Mouse (Mus musculus): ENCODE results near the gene Acadvl. TPM values are rescaled to one million over a fixed set of nuclear protein-coding genes. Genes with fewer than 3 reads are reported as not detected.

Gene Acadvl
- polyA plus RNA-seq, 1 experiment, result 96.2 TPM

DNA sequence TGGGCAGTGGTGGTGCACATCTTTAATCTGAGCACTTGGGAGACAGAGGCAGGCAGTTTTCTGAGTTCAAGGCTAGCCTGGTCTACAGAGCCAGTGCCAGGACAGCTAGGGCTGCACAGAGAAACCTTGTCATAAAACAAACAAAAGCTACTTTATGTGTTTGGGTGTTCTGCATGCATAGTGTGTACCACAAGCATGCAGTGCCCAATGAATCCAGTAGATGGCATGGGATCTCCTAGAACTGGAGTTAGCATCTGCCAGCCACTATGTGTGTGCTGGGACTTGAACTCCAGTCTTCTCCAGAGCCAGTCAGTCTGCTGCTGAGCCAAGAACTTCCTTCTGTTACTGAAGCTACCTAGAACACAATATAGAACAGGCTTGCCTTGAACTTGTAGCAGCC is 13.3 kb downstream of the Acadvl start:
- no peak for DNase-seq (ENCODE audit: low read depth)

DNA sequence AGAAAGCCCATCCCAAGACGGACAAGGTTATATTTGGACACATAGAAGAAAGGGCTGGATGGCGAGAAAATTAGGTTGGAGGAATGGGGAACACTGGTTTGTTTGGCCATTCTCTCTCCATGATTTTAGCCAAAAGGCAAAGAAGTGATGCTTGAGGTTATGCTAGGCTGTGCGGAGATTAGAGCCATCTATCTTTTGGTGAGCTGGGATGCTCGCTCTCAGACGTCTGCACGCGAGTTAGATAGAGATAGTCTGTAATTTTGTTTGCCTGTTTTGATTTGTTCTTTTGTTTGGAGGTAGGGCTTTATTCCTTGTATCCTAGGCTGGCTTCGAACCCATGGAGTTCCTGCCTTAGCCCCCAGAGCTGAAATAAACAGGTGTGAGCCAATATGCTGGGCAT is 14.1 kb downstream of the Acadvl start:
- DNase-seq (ENCODE audit: low read depth), result no peak

DNA sequence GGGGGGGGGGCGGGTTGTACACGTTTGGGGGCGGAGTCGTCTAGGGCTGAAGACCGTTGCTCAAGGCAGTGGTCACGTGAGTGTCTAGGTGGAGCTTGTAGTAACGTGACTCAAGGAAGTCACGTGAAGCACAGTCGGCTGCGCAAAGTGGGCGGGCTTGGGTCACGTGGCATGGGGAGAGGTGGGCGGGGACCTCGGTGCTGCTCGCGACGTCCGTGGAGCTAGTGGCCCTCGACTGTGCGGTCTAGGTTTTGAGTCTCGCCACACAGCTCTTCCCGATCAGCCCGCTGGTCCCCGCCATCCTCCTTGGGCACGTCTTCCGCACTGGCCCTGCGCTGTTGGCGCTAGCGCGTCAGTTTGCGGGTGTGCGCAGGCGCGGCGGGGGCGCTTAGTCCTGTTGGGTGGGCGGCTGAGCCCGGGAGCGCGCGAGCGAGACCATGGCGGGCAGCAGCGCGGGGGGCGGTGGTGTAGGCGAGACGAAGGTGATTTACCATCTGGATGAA is 14.8 kb downstream of the Acadvl start, which contains the start of gene Dvl2:
Gene Dvl2 (plus strand): TSS at position 200 of the 503 bp plus-strand sequence.
- no peak for DNase-seq (ENCODE audit: low read depth)

DNA sequence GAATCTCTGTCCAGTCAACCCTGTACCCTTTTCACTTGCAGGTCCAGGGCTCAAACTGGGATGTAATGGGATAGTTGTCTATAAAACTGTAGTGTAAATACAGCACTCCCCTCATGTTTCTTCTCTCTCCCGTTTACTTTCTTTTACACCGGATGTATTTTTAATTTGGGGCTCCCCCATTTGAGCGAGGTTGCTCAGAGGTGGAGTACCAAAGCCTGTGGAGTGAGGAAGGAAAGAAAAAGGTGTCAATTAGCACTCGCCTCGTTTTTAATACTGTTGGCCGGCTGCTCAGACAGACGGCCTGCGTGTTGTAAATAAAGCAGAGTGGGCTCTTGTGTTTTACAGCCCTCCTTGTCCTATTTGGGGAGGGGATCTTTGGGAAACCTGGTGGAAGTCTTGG is 15.5 kb downstream of the Acadvl start:
- DNase-seq (ENCODE audit: low read depth), result no peak

DNA sequence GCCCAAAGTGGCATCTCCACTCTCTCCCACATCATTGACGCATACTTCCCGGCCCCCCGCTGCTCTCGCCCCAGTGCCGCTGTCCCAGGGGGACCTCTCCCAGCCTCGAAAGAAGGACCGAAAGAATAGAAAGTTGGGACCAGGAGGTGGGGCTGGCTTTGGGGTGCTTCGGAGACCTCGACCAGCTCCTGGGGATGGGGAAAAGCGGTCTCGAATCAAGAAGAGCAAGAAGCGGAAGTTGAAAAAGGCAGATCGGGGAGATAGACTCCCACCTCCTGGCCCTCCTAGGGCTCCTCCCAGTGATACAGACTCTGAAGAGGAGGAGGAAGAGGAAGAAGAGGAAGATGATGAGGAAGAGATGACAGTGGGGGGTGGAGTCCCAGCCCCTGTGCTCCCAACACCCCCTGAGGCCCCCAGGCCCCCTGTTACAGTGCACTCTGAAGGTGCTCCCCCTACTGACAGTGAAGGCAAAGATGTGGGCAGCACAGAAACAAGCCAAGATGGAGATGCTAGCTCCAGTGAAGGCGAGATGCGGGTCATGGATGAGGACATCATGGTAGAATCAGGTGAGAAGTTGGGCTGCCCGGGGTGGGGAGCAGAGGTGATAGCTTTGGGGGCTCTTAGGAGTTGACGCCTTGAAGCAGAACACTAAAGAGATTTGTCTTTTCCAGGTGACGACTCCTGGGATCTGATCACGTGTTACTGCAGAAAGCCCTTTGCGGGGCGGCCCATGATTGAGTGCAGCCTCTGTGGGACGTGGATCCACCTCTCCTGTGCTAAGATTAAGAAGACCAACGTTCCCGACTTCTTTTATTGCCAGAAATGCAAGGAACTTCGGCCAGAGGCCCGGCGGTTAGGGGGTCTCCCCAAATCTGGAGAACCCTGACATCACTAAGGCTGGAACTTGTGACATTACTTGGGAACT is 16.4 kb downstream of the Acadvl start:
- no peak for DNase-seq (ENCODE audit: low read depth)

DNA sequence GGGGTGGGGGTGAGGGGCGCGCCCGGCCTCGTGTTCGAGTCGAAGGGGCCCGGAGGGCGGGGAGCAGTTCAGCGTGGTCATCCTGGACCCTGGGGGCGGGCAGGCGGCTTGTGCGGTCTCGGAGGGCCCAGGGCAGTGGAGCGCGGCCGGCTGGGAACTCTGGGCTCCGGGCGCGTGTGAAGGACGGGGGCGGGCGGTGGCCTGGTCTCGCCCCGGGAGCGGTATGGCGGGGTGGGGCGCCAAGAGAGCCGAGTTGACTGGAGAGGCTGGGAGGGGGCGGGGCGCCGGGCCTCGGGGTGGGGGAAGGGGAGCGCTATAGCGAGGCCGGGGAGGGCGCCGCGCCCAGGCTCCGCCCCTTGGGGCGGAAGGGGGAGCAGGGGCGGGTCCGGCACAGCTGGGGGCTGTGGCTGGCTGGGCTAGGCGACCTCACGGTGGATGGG is 18.1 kb downstream of the Acadvl start:
- no peak for DNase-seq (ENCODE audit: low read depth)

DNA sequence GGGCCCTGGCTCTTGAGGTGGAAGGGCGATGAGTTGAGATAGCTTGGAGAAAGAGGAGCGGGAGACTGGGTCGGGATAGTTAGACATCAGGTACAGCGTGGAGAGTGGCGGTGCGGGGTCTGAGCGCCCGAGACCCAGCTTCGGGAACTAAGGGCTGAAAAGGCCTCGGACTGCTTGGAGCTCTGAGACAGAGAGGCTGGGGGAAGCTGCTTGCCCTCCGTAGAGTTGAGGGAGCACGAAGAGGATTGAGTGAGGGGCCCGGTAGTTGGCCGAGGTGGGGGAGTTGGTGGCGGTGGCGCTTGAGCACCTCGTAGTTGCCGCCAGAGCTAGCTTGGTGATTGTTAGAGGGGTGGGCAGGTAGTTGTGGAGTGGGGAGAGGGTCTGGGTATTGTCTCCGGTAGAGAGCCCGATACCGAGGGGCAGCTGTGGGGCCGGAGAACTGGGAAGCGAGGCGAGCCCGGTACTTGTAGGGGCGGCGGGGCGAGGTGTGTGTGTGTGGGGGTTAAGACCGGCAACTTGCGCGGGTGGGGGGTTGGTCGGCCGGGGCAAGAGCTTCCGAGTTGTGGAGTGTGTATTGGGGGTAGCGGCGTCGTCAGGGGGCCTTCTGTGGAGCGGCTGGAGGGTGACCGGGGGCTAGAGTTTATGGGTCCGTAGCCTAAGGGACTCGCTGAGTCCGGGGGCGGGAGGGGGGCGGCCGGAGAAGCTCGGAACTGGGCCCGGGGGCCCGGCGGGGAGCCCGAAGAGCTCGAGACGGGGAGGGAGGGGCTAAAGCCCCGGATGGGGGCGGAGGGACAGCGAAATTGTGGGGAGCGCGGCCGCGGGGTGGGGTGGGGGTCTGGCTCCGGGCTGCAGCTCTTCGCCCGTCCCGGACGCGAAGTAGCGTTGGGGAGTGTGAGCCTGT is 18.8 kb downstream of the Acadvl start:
- DNase-seq (ENCODE audit: low read depth), result no peak

DNA sequence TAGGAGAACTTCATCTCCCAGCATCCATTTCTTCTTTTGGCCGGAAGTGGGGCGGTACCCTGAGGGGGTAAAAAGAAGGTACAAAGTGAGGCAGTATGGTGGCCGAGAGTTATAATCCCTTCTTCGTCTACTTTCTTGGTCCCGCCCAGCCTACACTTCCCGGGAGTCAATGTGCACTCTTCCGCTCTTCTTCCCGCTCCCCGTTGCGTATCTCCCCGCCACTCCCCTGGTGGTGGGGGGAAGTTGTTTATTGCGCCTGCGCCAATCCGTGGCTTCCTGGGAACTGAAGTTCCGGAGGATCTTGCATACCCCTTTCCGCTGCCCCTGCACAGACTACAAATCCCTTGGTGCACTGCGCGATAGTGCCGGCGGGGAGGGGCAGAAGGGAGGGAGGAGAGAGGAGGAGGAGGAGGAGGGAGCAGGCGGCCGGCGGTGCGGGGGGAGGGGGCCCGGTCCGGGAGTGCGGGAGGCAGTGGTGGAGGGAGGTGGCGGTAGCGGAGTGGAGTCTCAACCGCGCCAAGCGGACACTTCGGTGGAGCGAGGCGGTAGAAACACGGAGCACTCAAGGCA is 19.7 kb downstream of the Acadvl start, which contains the start of gene Phf23:
Gene Phf23 (plus strand): TSS at position 387 of the 570 bp plus-strand sequence.
- peak; percentile 90 for DNase-seq (ENCODE audit: low read depth)

DNA sequence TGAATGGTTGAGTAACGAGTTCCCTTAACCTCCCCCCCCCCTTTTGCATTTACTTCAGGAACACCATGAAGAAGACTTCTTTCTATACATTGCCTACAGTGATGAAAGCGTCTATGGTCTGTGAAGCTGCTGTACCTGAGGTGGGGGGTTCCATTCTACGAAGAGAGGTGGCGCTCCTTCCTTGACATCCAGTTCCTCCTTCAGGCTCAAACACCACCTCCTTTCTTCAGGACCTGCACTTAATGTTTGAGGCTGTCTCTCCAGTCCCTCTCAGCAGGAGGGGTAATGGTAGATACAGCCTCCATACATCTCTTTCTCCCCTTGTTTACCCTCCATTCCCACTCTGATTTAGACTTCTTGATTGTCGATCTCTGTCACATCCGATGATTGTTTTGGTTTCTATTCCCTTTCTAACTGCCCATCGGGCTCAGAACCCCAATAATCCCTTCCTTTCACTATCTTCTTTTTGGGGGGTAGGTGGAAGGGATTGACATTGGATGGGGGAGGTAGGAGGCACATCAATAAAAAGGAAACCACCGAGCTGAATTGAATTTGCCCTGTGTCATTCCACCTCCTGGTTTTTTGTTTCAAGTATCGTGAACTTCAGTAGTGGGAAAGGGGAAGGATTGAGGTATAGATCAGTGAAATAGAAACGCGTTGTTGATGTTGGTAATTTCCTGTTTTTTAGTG is 20.7 kb downstream of the Acadvl start:
- no peak for DNase-seq (ENCODE audit: low read depth)

DNA sequence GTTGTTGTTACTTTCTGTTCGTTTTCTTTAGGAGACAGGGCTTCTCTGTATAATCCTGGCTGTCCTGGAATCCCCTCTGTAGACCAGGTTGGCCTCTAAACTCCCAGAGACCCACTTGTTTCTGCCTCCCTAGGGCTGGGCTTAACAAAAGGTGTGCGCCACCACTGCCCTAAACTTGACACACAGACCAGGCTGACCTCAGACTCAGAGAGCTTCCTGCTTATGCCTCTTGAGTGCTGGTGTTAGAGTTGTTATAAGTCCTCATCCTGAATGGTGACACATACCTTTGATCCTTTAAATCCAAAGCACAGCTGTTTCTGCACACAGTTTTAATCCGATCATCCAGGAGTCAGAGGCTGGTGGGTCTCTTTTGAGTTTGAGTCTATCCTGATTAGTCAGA is 22.3 kb downstream of the Acadvl start:
- DNase-seq (ENCODE audit: low read depth), result no peak

DNA sequence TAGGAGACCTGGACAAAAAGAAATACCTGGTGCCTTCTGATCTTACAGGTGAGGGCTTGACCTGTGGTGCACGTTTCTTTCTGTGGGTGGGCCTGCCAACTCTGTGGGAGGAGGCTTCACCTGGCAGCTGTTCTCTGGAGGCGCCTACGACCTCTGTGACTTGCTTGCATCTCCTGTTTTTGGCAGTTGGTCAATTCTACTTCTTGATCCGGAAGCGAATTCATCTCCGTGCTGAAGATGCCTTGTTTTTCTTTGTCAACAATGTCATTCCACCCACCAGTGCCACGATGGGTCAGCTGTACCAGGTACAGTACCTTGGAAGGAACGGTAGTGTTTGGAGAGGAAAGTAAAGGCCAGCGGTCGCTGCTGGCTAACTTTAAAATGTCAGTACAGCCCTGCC is 22.8 kb downstream of the Acadvl start:
- DNase-seq (ENCODE audit: low read depth), result no peak

GRCm38 (mm10) chr11:69991711-69992110 is 23.5 kb downstream of the Acadvl start:
- no peak for DNase-seq (ENCODE audit: low read depth)

DNA sequence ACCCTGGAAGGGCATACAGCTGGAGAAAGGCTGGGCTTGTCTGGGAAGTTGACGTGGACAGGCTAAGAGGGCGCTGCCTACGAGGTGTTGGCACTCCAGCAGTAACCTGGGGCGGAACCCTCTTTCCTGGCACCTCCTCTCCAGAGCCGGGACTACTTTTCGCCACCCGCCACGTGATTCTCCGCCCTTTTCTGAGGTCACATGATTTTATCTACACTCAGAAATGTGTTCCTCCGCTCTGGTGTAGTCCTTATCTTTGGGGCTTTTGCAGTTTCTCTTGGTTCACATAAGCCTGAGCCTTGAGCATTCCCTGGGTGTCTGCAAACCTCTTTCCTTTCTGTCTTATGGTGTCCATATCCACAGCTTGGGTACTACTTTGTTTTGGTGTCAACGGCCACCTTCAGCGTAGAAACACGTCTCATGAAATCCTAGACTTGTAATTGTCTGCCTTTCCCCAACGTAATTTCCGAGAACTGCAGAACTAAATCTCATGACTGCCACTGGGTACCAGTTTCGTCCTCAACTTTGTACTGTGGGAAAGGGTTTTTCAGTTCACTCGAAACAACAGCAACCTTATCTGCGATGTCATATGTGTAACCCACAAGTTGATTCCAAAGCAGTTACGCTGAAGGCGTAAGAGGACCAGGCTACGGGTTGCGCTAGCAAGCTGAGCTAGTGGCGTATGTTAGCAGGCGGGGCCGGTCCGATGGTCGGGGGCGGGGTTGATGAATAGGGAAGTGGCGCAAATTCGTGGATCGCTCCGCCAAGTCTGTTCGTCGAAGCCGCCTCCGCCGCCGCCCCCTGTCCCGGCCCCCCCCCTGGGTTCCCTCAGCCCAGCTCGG is 24.1 kb downstream of the Acadvl start, which contains the start of gene Gabarap:
Gene Gabarap (plus strand): TSS at position 294 of the 842 bp plus-strand sequence.
- DNase-seq (ENCODE audit: low read depth), result peak; percentile 94

- no peak for DNase-seq (ENCODE audit: low read depth)
Observed at GRCm38 (mm10) chr11:69989949-69990348, 25.3 kb downstream of the Acadvl start.

DNA sequence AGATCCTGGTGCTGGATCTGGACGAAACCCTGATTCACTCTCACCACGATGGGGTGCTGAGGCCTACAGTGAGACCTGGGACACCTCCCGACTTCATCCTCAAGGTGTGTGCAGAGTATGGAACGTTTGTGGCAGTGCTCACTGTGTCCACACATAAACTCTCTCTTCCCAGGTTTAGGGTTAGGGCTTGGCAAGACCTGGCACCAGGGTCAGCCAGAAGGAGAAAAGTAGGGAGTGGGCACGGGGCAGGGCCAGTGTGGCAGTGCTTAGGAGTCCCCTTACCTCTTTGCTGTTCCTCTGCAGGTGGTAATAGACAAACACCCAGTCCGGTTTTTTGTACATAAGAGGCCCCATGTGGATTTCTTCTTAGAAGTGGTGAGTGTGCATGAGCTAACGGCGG is 30.8 kb downstream of the Acadvl start:
- no peak for DNase-seq (ENCODE audit: low read depth)

- DNase-seq (ENCODE audit: low read depth), result no peak
Observed at GRCm38 (mm10) chr11:69983377-69983776, 31.8 kb downstream of the Acadvl start.

GRCm38 (mm10) chr11:69982877-69983276 is 32.3 kb downstream of the Acadvl start:
- no peak for DNase-seq (ENCODE audit: low read depth)

DNA sequence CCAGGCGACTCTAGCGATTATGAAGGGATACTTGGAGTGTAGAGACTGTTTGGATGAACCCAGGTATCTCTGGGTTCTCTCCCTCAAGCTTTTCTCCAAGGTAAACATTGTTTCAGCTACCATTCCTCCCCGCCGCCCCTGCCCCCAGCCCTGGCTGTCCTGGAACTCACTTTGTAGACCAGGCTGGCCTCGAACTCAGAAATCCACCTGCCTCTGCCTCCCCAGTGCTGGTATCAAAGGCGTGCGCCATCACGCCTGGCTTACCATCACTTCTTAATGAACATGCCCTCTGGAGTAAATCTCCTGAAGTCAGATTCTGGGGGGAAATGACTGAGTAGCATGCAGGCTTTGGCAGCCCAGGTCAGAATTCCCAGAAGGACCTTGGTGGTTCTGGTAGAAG is 33.0 kb downstream of the Acadvl start, which contains the start of gene Elp5:
Gene Elp5 (minus strand): TSS at position 293 of the 400 bp plus-strand sequence.
- DNase-seq (ENCODE audit: low read depth), result no peak

GRCm38 (mm10) chr11:69981141-69981762 is 34.0 kb downstream of the Acadvl start, which contains the start of gene Ctdnep1:
TSS of gene Ctdnep1 (plus strand) at chr11:69981156.
- DNase-seq (ENCODE audit: low read depth), result no peak

Data from gonadal fat pad, adult 2 months (tissue).